Mouse (Mus musculus) lung, postnatal 0 days (tissue): ENCODE results near the gene Smyd2. TPM values are rescaled to one million over a fixed set of nuclear protein-coding genes. Genes with fewer than 3 reads are reported as not detected.

Experiments used
- ATAC-seq: fragments of 200-750 bp; cut with Nextera tagmentation; 2 replicates; pipeline ENCODE4 v1.8.0; 2017; ENCODE audit warnings: moderate library complexity
- DNase-seq: peaks from one replicate; pipeline ENCODE4 v3.0.0-alpha.2; 2016; ENCODE audit warnings: low spot score
- H3K27ac ChIP-seq: fragments of 300-500 bp; sonication (generic); 2 replicates; pipeline ENCODE4 v1.5.1; 2014; ENCODE audit warnings: antibody characterized with exemption, mild to moderate bottlenecking, low read length, mixed read lengths
- H3K27me3 ChIP-seq: fragments of 300-500 bp; sonication (generic); replicated peaks from 2 replicates; pipeline ENCODE4 v1.6.1; 2014; ENCODE audit warnings: low read length, mixed read lengths; ENCODE audit not compliant: insufficient read depth
- H3K36me3 ChIP-seq: fragments of 300-500 bp; sonication (generic); 2 replicates; pipeline ENCODE4 v1.6.1; 2014; ENCODE audit warnings: low read length, mixed read lengths; ENCODE audit not compliant: insufficient read depth
- H3K4me1 ChIP-seq: fragments of 300-500 bp; sonication (generic); 2 replicates; pipeline ENCODE4 v1.6.1; 2014; ENCODE audit warnings: antibody characterized with exemption, low read depth, low read length, mixed read lengths; ENCODE audit not compliant: insufficient read depth
- H3K4me2 ChIP-seq: fragments of 300-500 bp; sonication (generic); replicated peaks from 2 replicates; pipeline ENCODE4 v1.6.1; 2014; ENCODE audit warnings: low read depth, mild to moderate bottlenecking, low read length, moderate library complexity, mixed read lengths
- H3K4me3 ChIP-seq: fragments of 300-500 bp; sonication (generic); 2 replicates; pipeline ENCODE4 v1.5.1; 2014; ENCODE audit warnings: low read depth, low read length
- H3K9ac ChIP-seq: fragments of 300-500 bp; sonication (generic); replicated peaks from 2 replicates; pipeline ENCODE4 v1.6.1; 2014; ENCODE audit warnings: low read depth, mild to moderate bottlenecking
- H3K9me3 ChIP-seq: fragments of 300-500 bp; sonication (generic); 2 replicates; pipeline ENCODE4 v1.6.1; 2016; ENCODE audit warnings: low read length, mixed read lengths
- CTCF ChIP-seq: IDR thresholded peaks from 2 replicates; pipeline ENCODE4 v1.5.1; 2016; ENCODE audit warnings: antibody characterized with exemption, mild to moderate bottlenecking
- EP300 ChIP-seq: IDR thresholded peaks from 2 replicates; pipeline ENCODE4 v1.6.1; 2016; ENCODE audit warnings: antibody characterized with exemption, mild to moderate bottlenecking, control low read depth
- WGBS: fragments of 180-500 bp; shearing (Covaris S2); extraction: QIAGEN DNeasy Blood & Tissue Kit; methylation state at CpG from one replicate; pipeline ENCODE4 v1.1.7; 2014; 5-methylcytosine and 5-hydroxymethylcytosine counted together
- polyA plus RNA-seq: library from polyadenylated mRNA; unstranded; fragments of >200 nt; fragmentation: Nextera tagmentation; extraction: Ambion mirVana; gene quantifications from 2 replicates; pipeline ENCODE4 v1.2.1, GENCODE M21; 2015

Gene Smyd2
- polyA plus RNA-seq, 1 experiment from 2014 or later: 35.9 TPM

DNA sequence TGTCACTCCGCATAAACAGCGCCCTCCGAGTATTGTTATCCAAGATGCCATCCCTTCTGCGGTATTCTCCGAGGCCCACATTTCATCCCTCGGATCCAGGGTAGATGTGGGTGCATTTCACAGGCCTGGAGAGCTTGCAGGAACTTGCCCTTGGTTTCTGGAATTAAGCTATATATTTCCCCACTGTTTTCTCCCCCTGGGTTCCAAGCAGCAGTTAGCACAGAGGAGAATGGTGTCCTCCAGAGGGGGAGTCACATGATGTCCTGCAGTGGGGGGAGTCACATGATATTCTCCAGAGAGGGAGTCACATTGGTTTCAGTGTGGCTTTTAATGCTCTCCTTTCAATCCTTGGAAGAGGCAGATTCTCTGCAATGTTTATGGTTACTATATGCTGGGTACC lies 63.8 kb downstream of the Smyd2 start:
- Histone ChIP-seq H3K27ac (no peak overlapping the region), H3K4me2 (no peak overlapping the region), H3K27me3 (no peaks in the 10 kb centered on the region), H3K9ac (no peak overlapping the region), H3K36me3 (0 out of 2 replicates have a peak, but pooled peaks cover 5% of the 10 kb centered on the region), H3K4me3 (no peak overlapping the region), H3K4me1 (no peaks in the 10 kb centered on the region), H3K9me3 (no peaks in the 10 kb centered on the region)
- DNase-seq (no peak), ATAC-seq (no peak)
- 97% methylated on average over 6 of the region's 6 CpGs for WGBS
- TF ChIP-seq EP300: no peak
- TF ChIP-seq CTCF: no peak

DNA sequence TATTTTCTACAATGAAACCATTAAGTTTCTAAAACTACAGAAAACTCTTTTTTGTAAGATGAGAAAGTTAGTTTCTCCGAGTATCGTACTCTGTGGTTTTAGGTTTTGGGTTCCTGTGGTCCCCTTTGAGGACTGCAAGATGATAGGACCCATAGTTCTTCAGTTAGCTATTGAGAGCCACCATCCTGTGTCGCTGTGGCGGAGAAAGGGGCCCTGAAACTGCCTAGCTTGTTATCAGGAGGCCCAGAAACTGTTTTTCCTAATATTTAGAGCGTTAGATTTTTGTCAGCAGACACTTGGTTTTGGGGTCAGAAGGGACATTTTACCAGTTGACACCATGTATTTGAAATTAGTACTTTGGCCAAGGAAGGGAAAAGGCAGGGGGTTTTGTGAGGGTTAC lies 66.4 kb downstream of the Smyd2 start:
- WGBS: 93% methylated on average over 5 of the region's 5 CpGs
- Histone ChIP-seq H3K27me3 (no peaks in the 10 kb centered on the region), H3K9ac (no peak overlapping the region), H3K27ac (no peak overlapping the region), H3K36me3 (0 out of 2 replicates have a peak, but pooled peaks cover 4% of the 10 kb centered on the region), H3K9me3 (no peaks in the 10 kb centered on the region), H3K4me1 (no peaks in the 10 kb centered on the region), H3K4me3 (no peak overlapping the region), H3K4me2 (no peak overlapping the region)
- DNase-seq (no peak), ATAC-seq (no peak)
- TF ChIP-seq CTCF (no peak), EP300 (no peak)

DNA sequence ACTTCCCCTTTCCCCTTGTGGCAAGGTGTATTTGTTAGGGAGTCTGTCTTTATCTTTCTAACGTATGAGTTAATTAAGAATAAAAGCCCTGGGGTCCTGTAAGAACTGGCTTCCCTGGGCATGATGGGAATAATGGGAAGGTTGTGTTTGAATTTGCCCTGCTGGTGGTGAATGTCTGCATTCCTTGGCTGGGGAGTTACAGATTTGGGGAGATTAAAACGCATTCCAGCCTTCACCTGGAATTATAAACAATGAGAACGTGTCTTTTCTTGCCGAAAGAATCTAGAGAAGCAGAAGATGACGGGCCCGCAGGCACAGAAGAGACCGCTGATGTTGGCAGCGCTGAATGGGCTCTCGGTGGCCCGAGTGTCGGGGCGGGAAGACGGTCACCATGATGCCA lies 67.5 kb downstream of the Smyd2 start:
- 68% methylated on average over 13 of the region's 13 CpGs for WGBS
- 0 out of 2 replicates have a peak, but pooled peaks cover 7% of the 10 kb centered on the region for H3K36me3 ChIP-seq
- H3K9ac ChIP-seq: no peak overlapping the region
- no peaks in the 10 kb centered on the region for H3K4me1 ChIP-seq
- ATAC-seq: no peak
- H3K9me3 ChIP-seq: no peaks in the 10 kb centered on the region
- H3K27me3 ChIP-seq: no peaks in the 10 kb centered on the region
- H3K4me2 ChIP-seq: no peak overlapping the region
- no peak for TF ChIP-seq EP300
- TF ChIP-seq CTCF: no peak
- H3K4me3 ChIP-seq: no peak overlapping the region
- H3K27ac ChIP-seq: no peak overlapping the region
- no peak for DNase-seq

DNA sequence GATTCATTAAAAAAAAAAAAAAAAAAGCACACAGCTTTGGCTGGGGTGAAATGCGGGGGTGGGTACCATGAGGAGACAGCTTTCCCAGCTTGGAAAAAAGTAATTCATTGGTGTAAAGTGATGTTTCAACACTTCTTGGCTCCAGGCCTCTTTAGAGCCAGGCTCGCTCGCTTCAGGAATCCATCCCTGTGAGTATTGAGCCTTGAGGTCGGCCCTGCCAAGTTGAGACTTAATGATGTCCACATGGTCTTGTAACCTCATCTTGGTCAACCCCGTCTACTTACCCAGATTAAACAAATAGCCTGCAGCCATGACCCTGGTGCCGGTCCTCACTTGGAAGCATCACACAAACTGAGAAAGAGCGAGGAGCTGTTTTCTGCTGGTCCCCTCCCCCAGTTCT lies 69.7 kb downstream of the Smyd2 start:
- Histone ChIP-seq H3K27ac (no peak overlapping the region), H3K9ac (no peak overlapping the region), H3K27me3 (no peaks in the 10 kb centered on the region), H3K4me2 (no peak overlapping the region), H3K9me3 (no peaks in the 10 kb centered on the region), H3K4me1 (no peaks in the 10 kb centered on the region), H3K4me3 (no peak overlapping the region), H3K36me3 (0 out of 2 replicates have a peak, but pooled peaks cover 7% of the 10 kb centered on the region)
- ATAC-seq (peak; percentile 81), DNase-seq (peak; percentile 80)
- 62% methylated on average over 7 of the region's 7 CpGs for WGBS
- TF ChIP-seq CTCF (no peak), EP300 (no peak)

DNA sequence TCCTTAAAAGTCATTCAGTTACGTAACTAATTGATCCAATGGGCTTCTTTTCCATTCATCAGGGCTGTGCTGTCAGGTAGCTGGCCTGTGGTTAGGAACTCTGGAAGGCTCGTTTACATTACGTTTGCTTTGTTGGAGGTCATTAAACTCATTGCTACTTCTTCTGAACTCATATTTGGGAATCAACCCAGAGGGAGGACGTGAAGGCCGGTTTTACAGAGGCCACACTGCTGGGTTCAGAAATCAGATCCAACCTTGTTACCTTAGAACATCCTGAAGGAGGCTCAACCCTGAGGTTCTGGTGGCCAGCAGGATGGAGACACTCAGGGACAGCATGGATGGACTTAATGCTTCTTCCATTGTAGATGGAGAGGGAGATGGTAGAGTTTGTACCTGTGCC lies 70.1 kb downstream of the Smyd2 start:
- Histone ChIP-seq H3K27ac (no peak overlapping the region), H3K9me3 (no peaks in the 10 kb centered on the region), H3K27me3 (no peaks in the 10 kb centered on the region), H3K4me3 (no peak overlapping the region), H3K4me2 (no peak overlapping the region), H3K4me1 (no peaks in the 10 kb centered on the region), H3K9ac (no peak overlapping the region), H3K36me3 (0 out of 2 replicates have a peak, but pooled peaks cover 7% of the 10 kb centered on the region)
- 83% methylated on average over 5 of the region's 5 CpGs for WGBS
- ATAC-seq (no peak), DNase-seq (no peak)
- no peak for TF ChIP-seq CTCF

DNA sequence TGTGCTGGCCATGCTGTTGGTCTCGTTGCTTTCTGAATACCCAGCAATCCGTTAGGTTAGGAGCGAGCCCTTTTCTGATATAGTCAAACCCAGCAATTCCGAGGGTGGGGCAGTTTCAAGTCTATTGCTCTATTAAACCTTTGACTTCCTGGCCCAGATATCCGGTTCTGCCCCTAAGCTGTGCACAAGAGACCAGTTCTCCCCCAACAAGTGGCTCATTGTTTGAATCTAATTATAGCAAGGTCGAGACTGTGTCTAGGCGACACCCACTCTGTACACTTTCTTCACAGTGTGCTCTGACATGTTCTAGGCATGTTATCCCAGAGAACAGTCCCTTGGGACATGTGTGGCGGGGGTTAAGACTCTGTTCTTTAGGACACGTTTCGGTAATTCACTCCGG lies 72.6 kb downstream of the Smyd2 start:
- no peak overlapping the region for H3K4me3 ChIP-seq
- 65% methylated on average over 11 of the region's 11 CpGs for WGBS
- no peaks in the 10 kb centered on the region for H3K4me1 ChIP-seq
- H3K4me2 ChIP-seq: no peak overlapping the region
- DNase-seq (no peak), ATAC-seq (no peak)
- no peak overlapping the region for H3K9ac ChIP-seq
- TF ChIP-seq CTCF (no peak), EP300 (no peak)
- no peaks in the 10 kb centered on the region for H3K27me3 ChIP-seq
- H3K9me3 ChIP-seq: no peaks in the 10 kb centered on the region
- 0 out of 2 replicates have a peak, but pooled peaks cover 7% of the 10 kb centered on the region for H3K36me3 ChIP-seq
- no peak overlapping the region for H3K27ac ChIP-seq

DNA sequence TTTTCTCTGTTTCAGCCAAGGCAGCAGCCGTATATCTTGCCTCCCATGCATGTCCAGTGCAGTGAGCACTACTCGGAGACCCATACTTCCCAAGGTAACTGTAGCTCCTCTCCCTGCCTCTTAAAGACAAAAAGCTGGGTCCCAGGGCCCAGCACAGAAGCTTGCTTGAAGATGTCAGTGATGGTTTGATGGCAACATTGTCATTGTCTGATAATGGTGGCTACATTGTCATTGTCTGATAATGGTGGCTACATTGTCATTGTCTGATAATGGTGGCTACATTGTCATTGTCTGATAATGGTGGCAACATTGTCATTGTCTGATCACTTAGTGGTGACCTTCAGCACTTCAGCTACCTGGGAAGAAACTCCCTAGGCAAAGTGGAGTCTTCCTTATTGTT lies 75.8 kb downstream of the Smyd2 start:
- Histone ChIP-seq H3K9me3 (no peaks in the 10 kb centered on the region), H3K27ac (no peak overlapping the region), H3K27me3 (no peaks in the 10 kb centered on the region), H3K9ac (no peak overlapping the region), H3K4me2 (no peak overlapping the region), H3K4me1 (no peaks in the 10 kb centered on the region), H3K36me3 (peaks cover 13% of the 10 kb centered on the region; the same call in 1 of the 2 replicates), H3K4me3 (no peak overlapping the region)
- TF ChIP-seq EP300 (no peak), CTCF (no peak)
- ATAC-seq: no peak
- WGBS: 93% methylated on average over 2 of the region's 2 CpGs
- DNase-seq: no peak
